In the genomic region with DNA sequence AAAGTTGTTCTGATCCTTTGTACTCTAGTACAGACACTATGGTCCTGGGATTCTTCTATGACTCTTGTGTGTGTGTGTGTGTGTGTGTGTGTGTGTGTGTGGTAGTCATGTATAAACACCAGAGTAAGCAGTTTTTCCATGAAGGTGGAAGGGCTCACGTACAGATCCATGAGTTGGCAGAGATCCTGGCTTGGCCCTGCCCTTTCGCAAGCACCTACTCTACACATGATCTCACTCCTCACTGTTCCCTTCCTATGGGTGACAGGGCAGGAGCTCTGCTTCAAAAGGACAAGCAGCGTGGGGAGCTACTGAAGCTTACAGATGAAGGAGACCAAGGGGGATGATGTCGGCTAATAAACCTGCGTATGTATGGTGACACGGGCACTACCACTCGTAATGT, we compare ENCODE assay signal across 22 mouse cellular contexts. TPM values are rescaled to one million over a fixed set of nuclear protein-coding genes. Genes with fewer than 3 reads are reported as not detected.
DNase-seq lines count a peak whose midpoint lies in the region; ATAC-seq and TF ChIP-seq lines count a peak whose summit lies in the region.
"Had no signal": no experiment of that assay in that cellular context is flagged by ENCODE, and none has a peak within 500 bp of the region (broad histone marks: within the 10 kb centered on the region; RNA-seq: fewer than 3 reads in every experiment).

No protein-coding gene starts in this region.

- TF ChIP-seq CTCF in liver, postnatal 0 days (IDR thresholded peaks at IDR 0.05; ENCODE audit: low read depth): no peak
- TF ChIP-seq CTCF in stomach, postnatal 0 days (IDR thresholded peaks at IDR 0.05; ENCODE audit: low read depth): no peak

- WGBS in heart, embryonic 10.5 days: 83% methylated on average over 7 of the region's 7 CpGs
- 97% methylated on average over 7 of the region's 7 CpGs for WGBS in hindbrain, embryonic 10.5 days
- 90% methylated on average over 7 of the region's 7 CpGs for WGBS in hindbrain, embryonic 12.5 days
- WGBS in liver, postnatal 0 days (ENCODE audit: insufficient replicate concordance): 75% methylated on average over 7 of the region's 7 CpGs
- WGBS in stomach, postnatal 0 days: 70% methylated on average over 7 of the region's 7 CpGs
- WGBS in forebrain, embryonic 10.5 days: 93% methylated on average over 7 of the region's 7 CpGs

- peaks cover 16% of the 10 kb centered on the region for H3K36me3 ChIP-seq in heart, embryonic 10.5 days
- H3K36me3 ChIP-seq in hindbrain, embryonic 10.5 days: peaks cover 16% of the 10 kb centered on the region
- H3K36me3 ChIP-seq in hindbrain, embryonic 12.5 days: peaks cover 19% of the 10 kb centered on the region; the same call in 1 of the 2 replicates
- no peaks in the 10 kb centered on the region for H3K36me3 ChIP-seq in liver, postnatal 0 days (replicated peaks; ENCODE audit: insufficient read depth, low read length)
- no peaks in the 10 kb centered on the region for H3K36me3 ChIP-seq in stomach, postnatal 0 days (ENCODE audit: control insufficient read depth, insufficient read depth, low read length)
- peaks cover 12% of the 10 kb centered on the region for H3K36me3 ChIP-seq in forebrain, embryonic 10.5 days (replicated peaks)
- H3K36me3 ChIP-seq: forebrain, embryonic 15.5 days had no signal

- no peak overlapping the region for H3K4me2 ChIP-seq in hindbrain, embryonic 12.5 days (replicated peaks)
- no peak overlapping the region for H3K4me2 ChIP-seq in liver, postnatal 0 days (ENCODE audit: low read depth, low read length)
- no peak overlapping the region for H3K4me2 ChIP-seq in stomach, postnatal 0 days (replicated peaks; ENCODE audit: low read depth)
- H3K4me2 ChIP-seq: embryonic facial prominence, embryonic 13.5 days; embryonic facial prominence, embryonic 15.5 days; forebrain, embryonic 13.5 days; forebrain, embryonic 15.5 days had no signal

- H3K4me1 ChIP-seq in heart, embryonic 10.5 days: peaks cover 66% of the 10 kb centered on the region
- peaks cover 55% of the 10 kb centered on the region for H3K4me1 ChIP-seq in hindbrain, embryonic 10.5 days (replicated peaks)
- peaks cover 34% of the 10 kb centered on the region for H3K4me1 ChIP-seq in hindbrain, embryonic 12.5 days
- peaks cover 19% of the 10 kb centered on the region for H3K4me1 ChIP-seq in liver, postnatal 0 days (ENCODE audit: insufficient read depth)
- H3K4me1 ChIP-seq in stomach, postnatal 0 days (replicated peaks; ENCODE audit: control insufficient read depth, insufficient read depth): peaks cover 18% of the 10 kb centered on the region
- peaks cover 49% of the 10 kb centered on the region for H3K4me1 ChIP-seq in forebrain, embryonic 10.5 days

- no peak for ATAC-seq in hindbrain, embryonic 12.5 days (ENCODE audit: low FRiP score)
- ATAC-seq in liver, postnatal 0 days: peak; percentile 87
- ATAC-seq in stomach, postnatal 0 days (ENCODE audit: low FRiP score, low TSS enrichment): peak; percentile 53
- ATAC-seq: forebrain, embryonic 13.5 days; forebrain, embryonic 15.5 days; forebrain, postnatal 0 days had no signal

- H3K27ac ChIP-seq in heart, embryonic 10.5 days: peak overlapping the region; percentile 25; the same call in 1 of the 2 replicates
- H3K27ac ChIP-seq in hindbrain, embryonic 10.5 days: peak overlapping the region; percentile 29; the same call in 1 of the 2 replicates
- no peak overlapping the region for H3K27ac ChIP-seq in hindbrain, embryonic 12.5 days
- H3K27ac ChIP-seq in liver, postnatal 0 days (ENCODE audit: low read depth): no peak overlapping the region
- 0 out of 2 replicates have a peak overlapping the region, but pooled peaks have one; percentile 45 for H3K27ac ChIP-seq in stomach, postnatal 0 days (replicated peaks)
- H3K27ac ChIP-seq in forebrain, embryonic 10.5 days: no peak overlapping the region
- H3K27ac ChIP-seq: embryonic facial prominence, embryonic 13.5 days; forebrain, embryonic 13.5 days; forebrain, embryonic 15.5 days had no signal

- DNase-seq in heart, embryonic 10.5 days (ENCODE audit: low spot score): no peak
- DNase-seq in heart, postnatal 25 days (ENCODE audit: low spot score): no peak
- DNase-seq in hindbrain, embryonic 10.5 days (ENCODE audit: low spot score): no peak
- peak; percentile 52 for DNase-seq in liver, postnatal 0 days
- no peak for DNase-seq in liver
- DNase-seq in stomach, postnatal 0 days (ENCODE audit: low spot score): no peak
- DNase-seq in forebrain, embryonic 10.5 days (ENCODE audit: extremely low spot score, low spot score): no peak
- DNase-seq: adrenal gland, postnatal 10 days; adrenal gland, postnatal 25 days; cerebellum, adult 18-20 months; cerebellum, adult 8-10 months; cerebellum, adult 9-11 months; cerebellum, postnatal 14 days; cerebellum, postnatal 36 days; embryo, embryonic 11 days; forebrain, postnatal 0 days had no signal

- no peak overlapping the region for H3K4me3 ChIP-seq in heart, embryonic 10.5 days
- H3K4me3 ChIP-seq in hindbrain, embryonic 10.5 days: no peak overlapping the region
- no peak overlapping the region for H3K4me3 ChIP-seq in hindbrain, embryonic 12.5 days
- H3K4me3 ChIP-seq in liver, postnatal 0 days (ENCODE audit: low read depth, low read length): no peak overlapping the region
- H3K4me3 ChIP-seq in stomach, postnatal 0 days (ENCODE audit: low read depth, low read length): no peak overlapping the region
- no peak overlapping the region for H3K4me3 ChIP-seq in forebrain, embryonic 10.5 days
- H3K4me3 ChIP-seq: embryonic facial prominence, embryonic 13.5 days; embryonic facial prominence, embryonic 15.5 days; erythroblast, embryonic 14.5 days; forebrain, embryonic 13.5 days; forebrain, embryonic 15.5 days had no signal

- no peak for TF ChIP-seq EP300 in liver, postnatal 0 days (IDR thresholded peaks at IDR 0.05; ENCODE audit: low read depth)
- no peak for TF ChIP-seq EP300 in stomach, postnatal 0 days (optimal IDR thresholded peaks at IDR 0.05)

- intact Hi-C loops in heart, postnatal 25 days (cut with DNase I): no loop called here

- no peak overlapping the region for H3K9ac ChIP-seq in hindbrain, embryonic 12.5 days
- no peak overlapping the region for H3K9ac ChIP-seq in liver, postnatal 0 days (replicated peaks)
- no peak overlapping the region for H3K9ac ChIP-seq in stomach, postnatal 0 days (ENCODE audit: low read length)
- H3K9ac ChIP-seq: embryonic facial prominence, embryonic 13.5 days; embryonic facial prominence, embryonic 15.5 days; forebrain, embryonic 13.5 days; forebrain, embryonic 15.5 days; forebrain, postnatal 0 days had no signal

- H3K9me3 ChIP-seq in heart, embryonic 10.5 days: 0 out of 2 replicates have a peak, but pooled peaks cover 5% of the 10 kb centered on the region
- peaks cover 11% of the 10 kb centered on the region for H3K9me3 ChIP-seq in hindbrain, embryonic 10.5 days
- H3K9me3 ChIP-seq in hindbrain, embryonic 12.5 days (replicated peaks): peaks cover 12% of the 10 kb centered on the region
- no peaks in the 10 kb centered on the region for H3K9me3 ChIP-seq in liver, postnatal 0 days (ENCODE audit: low read length)
- no peaks in the 10 kb centered on the region for H3K9me3 ChIP-seq in stomach, postnatal 0 days (ENCODE audit: control insufficient read depth, low read length)
- H3K9me3 ChIP-seq in forebrain, embryonic 10.5 days: peaks cover 15% of the 10 kb centered on the region; the same call in 1 of the 2 replicates
- H3K9me3 ChIP-seq: forebrain, embryonic 15.5 days had no signal

- no peaks in the 10 kb centered on the region for H3K27me3 ChIP-seq in heart, embryonic 10.5 days (ENCODE audit: insufficient read depth, poor library complexity, severe bottlenecking)
- no peaks in the 10 kb centered on the region for H3K27me3 ChIP-seq in hindbrain, embryonic 10.5 days (ENCODE audit: insufficient read depth, poor library complexity, severe bottlenecking)
- no peaks in the 10 kb centered on the region for H3K27me3 ChIP-seq in hindbrain, embryonic 12.5 days
- H3K27me3 ChIP-seq in liver, postnatal 0 days (ENCODE audit: insufficient read depth, low read length): no peaks in the 10 kb centered on the region
- no peaks in the 10 kb centered on the region for H3K27me3 ChIP-seq in stomach, postnatal 0 days (ENCODE audit: control insufficient read depth, insufficient read depth, low read length)
- H3K27me3 ChIP-seq in forebrain, embryonic 10.5 days (ENCODE audit: poor library complexity, severe bottlenecking): no peaks in the 10 kb centered on the region
- H3K27me3 ChIP-seq: embryonic facial prominence, embryonic 13.5 days; embryonic facial prominence, embryonic 15.5 days; forebrain, embryonic 13.5 days; forebrain, embryonic 15.5 days had no signal

RNA-seq across cellular contexts. Expression of a gene that starts 18.3 kb away (rescaled TPM):
- 4.5 and 4.6 TPM in 2 replicates for polyA plus RNA-seq in heart, embryonic 10.5 days (2016; fragmentation: Nextera tagmentation; extraction: Ambion mirVana)
- total RNA-seq in heart, postnatal 25 days (2021): 10 to 100 TPM in 1 of 2 experiments, 1 to 10 TPM in 1; 9.5 to 10.3 TPM
- polyA plus RNA-seq in hindbrain, embryonic 10.5 days (2016; fragmentation: Nextera tagmentation; extraction: Ambion mirVana): 2.1 and 2.3 TPM in 2 replicates
- 2.9 and 3.6 TPM in 2 replicates for polyA plus RNA-seq in hindbrain, embryonic 12.5 days (2016; fragmentation: Nextera tagmentation; extraction: Ambion mirVana)
- 0.86 and 1.2 TPM in 2 replicates for polyA plus RNA-seq in liver, postnatal 0 days (2015; fragmentation: Nextera tagmentation; extraction: Ambion mirVana)
- 5.8 and 6.2 TPM in 2 replicates for polyA plus RNA-seq in stomach, postnatal 0 days (2015; fragmentation: Nextera tagmentation; extraction: Ambion mirVana)
- polyA plus RNA-seq in forebrain, embryonic 10.5 days (2016; fragmentation: Nextera tagmentation; extraction: Ambion mirVana): 1.7 and 2.0 TPM in 2 replicates

Comparison
In these comparisons a context has a peak if more than half of its experiments do, and no peak if none do; other contexts are left out.
1. H3K27ac ChIP-seq: peak in heart, embryonic 10.5 days (single experiment), hindbrain, embryonic 10.5 days (single experiment) and stomach, postnatal 0 days (single experiment); none in hindbrain, embryonic 12.5 days (single experiment), liver, postnatal 0 days (single experiment) and forebrain, embryonic 10.5 days (single experiment).